Mouse (Mus musculus) neural tube, embryonic 13.5 days (tissue): Measurements from ENCODE around the gene Ormdl3. TPM values are rescaled to one million over a fixed set of nuclear protein-coding genes. Genes with fewer than 3 reads are reported as not detected.

ENCODE experiments used
- ATAC-seq: fragments of 200-750 bp; cut with Nextera tagmentation; 2 replicates; pipeline ENCODE4 v1.8.0; 2017; ENCODE audit warnings: low read depth, mild to moderate bottlenecking, moderate TSS enrichment, moderate library complexity
- H3K27ac ChIP-seq: fragments of 300-500 bp; sonication (generic); replicated peaks from 2 replicates; pipeline ENCODE4 v1.5.1; 2015; ENCODE audit warnings: moderate library complexity, mild to moderate bottlenecking, inconsistent platforms
- H3K27me3 ChIP-seq: fragments of 300-500 bp; sonication (generic); 2 replicates; pipeline ENCODE4 v1.6.1; 2015; ENCODE audit warnings: mild to moderate bottlenecking, inconsistent platforms
- H3K36me3 ChIP-seq: fragments of 300-500 bp; sonication (generic); 2 replicates; pipeline ENCODE4 v1.6.1; 2015; ENCODE audit warnings: mild to moderate bottlenecking, inconsistent platforms
- H3K4me1 ChIP-seq: fragments of 300-500 bp; sonication (generic); replicated peaks from 2 replicates; pipeline ENCODE4 v1.6.1; 2015; ENCODE audit warnings: inconsistent platforms
- H3K4me2 ChIP-seq: fragments of 300-500 bp; sonication (generic); 2 replicates; pipeline ENCODE4 v1.6.1; 2015; ENCODE audit warnings: inconsistent platforms, mild to moderate bottlenecking, moderate library complexity
- H3K4me3 ChIP-seq: fragments of 300-500 bp; sonication (generic); 2 replicates; pipeline ENCODE4 v1.5.1; 2015; ENCODE audit warnings: mild to moderate bottlenecking, inconsistent platforms
- H3K9ac ChIP-seq: fragments of 300-500 bp; sonication (generic); 2 replicates; pipeline ENCODE4 v1.6.1; 2015; ENCODE audit warnings: moderate library complexity, mild to moderate bottlenecking, inconsistent platforms
- H3K9me3 ChIP-seq: fragments of 300-500 bp; sonication (generic); 2 replicates; pipeline ENCODE4 v1.6.1; 2016; ENCODE audit warnings: inconsistent platforms
- WGBS: fragments of 180-500 bp; shearing (Covaris S2); methylation state at CpG from one replicate; pipeline ENCODE4 v1.1.7; 2015; 5-methylcytosine and 5-hydroxymethylcytosine counted together
- polyA plus RNA-seq: library from polyadenylated mRNA; unstranded; fragments of >200 nt; fragmentation: Nextera tagmentation; extraction: Ambion mirVana; gene quantifications from 2 replicates; pipeline ENCODE4 v1.2.1, GENCODE M21; 2015

The Ormdl3 gene
- polyA plus RNA-seq, 1 experiment from 2014 or later: 78.0 TPM

GRCm38 (mm10) chr11:98602090-98602690, 15.0 kb upstream of the Ormdl3 start:
- H3K9ac ChIP-seq: peak overlapping the region; percentile 42; the same call in 1 of the 2 replicates
- H3K27ac ChIP-seq: no peak overlapping the region
- H3K4me2 ChIP-seq: peak overlapping the region; percentile 52
- H3K36me3 ChIP-seq: no peaks in the 10 kb centered on the region
- H3K4me3 ChIP-seq: peak overlapping the region; percentile 21
- ATAC-seq: no peak
- H3K27me3 ChIP-seq: peaks cover 44% of the 10 kb centered on the region
- no peaks in the 10 kb centered on the region for H3K9me3 ChIP-seq
- under 1% methylated on average over 18 of the region's 20 CpGs for WGBS
- peaks cover 12% of the 10 kb centered on the region; the same call in 1 of the 2 replicates for H3K4me1 ChIP-seq

GRCm38 (mm10) chr11:98599291-98599690, 12.1 kb upstream of the Ormdl3 start:
- peaks cover 44% of the 10 kb centered on the region for H3K27me3 ChIP-seq
- WGBS: 44% methylated on average over 18 of the region's 18 CpGs
- no peaks in the 10 kb centered on the region for H3K9me3 ChIP-seq
- H3K9ac ChIP-seq: no peak overlapping the region
- no peak overlapping the region for H3K27ac ChIP-seq
- no peak; the same call in 1 of the 2 replicates for ATAC-seq
- H3K36me3 ChIP-seq: no peaks in the 10 kb centered on the region
- no peak overlapping the region for H3K4me3 ChIP-seq
- no peak overlapping the region for H3K4me2 ChIP-seq
- H3K4me1 ChIP-seq: peaks cover 12% of the 10 kb centered on the region; the same call in 1 of the 2 replicates

GRCm38 (mm10) chr11:98598851-98599290, 11.7 kb upstream of the Ormdl3 start:
- H3K36me3 ChIP-seq: no peaks in the 10 kb centered on the region
- H3K9ac ChIP-seq: no peak overlapping the region
- H3K4me1 ChIP-seq: peaks cover 12% of the 10 kb centered on the region; the same call in 1 of the 2 replicates
- peaks cover 44% of the 10 kb centered on the region for H3K27me3 ChIP-seq
- 67% methylated on average over 18 of the region's 18 CpGs for WGBS
- H3K27ac ChIP-seq: no peak overlapping the region
- no peak overlapping the region for H3K4me2 ChIP-seq
- H3K4me3 ChIP-seq: no peak overlapping the region
- no peak for ATAC-seq
- H3K9me3 ChIP-seq: no peaks in the 10 kb centered on the region

GRCm38 (mm10) chr11:98597991-98598390, 10.8 kb upstream of the Ormdl3 start, which contains the start of gene Lrrc3c:
Gene Lrrc3c (plus strand): TSS chr11:98598291.
- Histone ChIP-seq H3K36me3 (no peaks in the 10 kb centered on the region), H3K27ac (no peak within 1 kb of the TSS), H3K9me3 (no peaks in the 10 kb centered on the region), H3K9ac (no peak within 1 kb of the TSS), H3K27me3 (peaks cover 44% of the 10 kb centered on the region), H3K4me1 (peaks cover 12% of the 10 kb centered on the region; the same call in 1 of the 2 replicates), H3K4me3 (no peak within 1 kb of the TSS), H3K4me2 (no peak within 1 kb of the TSS)
- no peak for ATAC-seq
- 85% methylated on average over 8 of the region's 8 CpGs for WGBS

GRCm38 (mm10) chr11:98597363-98597762, 10.2 kb upstream of the Ormdl3 start:
- Histone ChIP-seq H3K9me3 (no peaks in the 10 kb centered on the region), H3K9ac (no peak overlapping the region), H3K4me1 (peaks cover 11% of the 10 kb centered on the region; the same call in 1 of the 2 replicates), H3K27ac (no peak overlapping the region), H3K4me3 (no peak overlapping the region), H3K36me3 (no peaks in the 10 kb centered on the region), H3K4me2 (no peak overlapping the region), H3K27me3 (peaks cover 44% of the 10 kb centered on the region)
- no peak for ATAC-seq
- 45% methylated on average over 6 of the region's 6 CpGs for WGBS

GRCm38 (mm10) chr11:98595955-98596354, 8.8 kb upstream of the Ormdl3 start:
- Histone ChIP-seq H3K27me3 (peaks cover 32% of the 10 kb centered on the region), H3K4me1 (0 out of 2 replicates have a peak, but pooled peaks cover 6% of the 10 kb centered on the region), H3K4me3 (no peak overlapping the region), H3K9me3 (no peaks in the 10 kb centered on the region), H3K36me3 (no peaks in the 10 kb centered on the region), H3K9ac (no peak overlapping the region), H3K4me2 (no peak overlapping the region), H3K27ac (no peak overlapping the region)
- WGBS: 80% methylated on average over 3 of the region's 3 CpGs
- ATAC-seq: no peak

GRCm38 (mm10) chr11:98595473-98595872, 8.3 kb upstream of the Ormdl3 start:
- ATAC-seq: no peak
- no peak overlapping the region for H3K4me3 ChIP-seq
- no peak overlapping the region for H3K4me2 ChIP-seq

GRCm38 (mm10) chr11:98595021-98595420, 7.9 kb upstream of the Ormdl3 start:
- no peaks in the 10 kb centered on the region for H3K9me3 ChIP-seq
- no peak overlapping the region for H3K27ac ChIP-seq
- no peak overlapping the region for H3K9ac ChIP-seq
- 75% methylated on average over 6 of the region's 6 CpGs for whole genome bisulfite sequencing
- no peak overlapping the region for H3K4me3 ChIP-seq
- ATAC-seq: no peak
- no peak overlapping the region for H3K4me2 ChIP-seq
- no peaks in the 10 kb centered on the region for H3K36me3 ChIP-seq
- H3K27me3 ChIP-seq: peaks cover 24% of the 10 kb centered on the region
- H3K4me1 ChIP-seq: 0 out of 2 replicates have a peak, but pooled peaks cover 6% of the 10 kb centered on the region

More at GRCm38 (mm10) chr11:98595473-98595872, 8.3 kb upstream of the Ormdl3 start:
- H3K27me3 ChIP-seq: peaks cover 27% of the 10 kb centered on the region
- H3K36me3 ChIP-seq: no peaks in the 10 kb centered on the region
- H3K9ac ChIP-seq: no peak overlapping the region
- H3K27ac ChIP-seq: no peak overlapping the region
- H3K4me1 ChIP-seq: 0 out of 2 replicates have a peak, but pooled peaks cover 6% of the 10 kb centered on the region
- no peaks in the 10 kb centered on the region for H3K9me3 ChIP-seq
- WGBS: 79% methylated on average over 10 of the region's 10 CpGs

GRCm38 (mm10) chr11:98590548-98591445, 3.6 kb upstream of the Ormdl3 start:
- Histone ChIP-seq H3K27me3 (no peaks in the 10 kb centered on the region; the same call in 1 of the 2 replicates), H3K36me3 (no peaks in the 10 kb centered on the region), H3K9me3 (no peaks in the 10 kb centered on the region), H3K4me2 (no peak overlapping the region), H3K9ac (no peak overlapping the region), H3K4me1 (peaks cover 21% of the 10 kb centered on the region), H3K4me3 (no peak overlapping the region), H3K27ac (no peak overlapping the region)
- whole genome bisulfite sequencing: 70% methylated on average over 19 of the region's 19 CpGs
- no peak for ATAC-seq

GRCm38 (mm10) chr11:98589306-98589705, 2.1 kb upstream of the Ormdl3 start:
- no peaks in the 10 kb centered on the region for H3K9me3 ChIP-seq
- 87% methylated on average over 8 of the region's 8 CpGs for WGBS
- peaks cover 36% of the 10 kb centered on the region for H3K4me1 ChIP-seq
- H3K36me3 ChIP-seq: no peaks in the 10 kb centered on the region
- H3K4me3 ChIP-seq: no peak overlapping the region
- H3K27me3 ChIP-seq: no peaks in the 10 kb centered on the region; the same call in 1 of the 2 replicates
- no peak for ATAC-seq
- H3K9ac ChIP-seq: no peak overlapping the region
- no peak overlapping the region for H3K4me2 ChIP-seq
- no peak overlapping the region for H3K27ac ChIP-seq

- Histone ChIP-seq H3K27ac (no peak overlapping the region), H3K9me3 (no peaks in the 10 kb centered on the region), H3K4me3 (no peak overlapping the region), H3K27me3 (no peaks in the 10 kb centered on the region; the same call in 1 of the 2 replicates), H3K4me1 (peaks cover 37% of the 10 kb centered on the region), H3K9ac (no peak overlapping the region), H3K36me3 (0 out of 2 replicates have a peak, but pooled peaks cover under 1% of the 10 kb centered on the region), H3K4me2 (peak overlapping the region; percentile 91; the same call in 1 of the 2 replicates)
- 56% methylated on average over 6 of the region's 6 CpGs for WGBS
- ATAC-seq: no peak
Measured at GRCm38 (mm10) chr11:98588833-98589281, 1.7 kb upstream of the Ormdl3 start.
